Mouse (Mus musculus): Measurements from ENCODE around the gene Fbxw4.
"Not testable (repeated sequence)": the region's sequence is repeated elsewhere in the genome, so short reads cannot be mapped to it uniquely, and the experiment has no call there.

Gene Fbxw4

DNA sequence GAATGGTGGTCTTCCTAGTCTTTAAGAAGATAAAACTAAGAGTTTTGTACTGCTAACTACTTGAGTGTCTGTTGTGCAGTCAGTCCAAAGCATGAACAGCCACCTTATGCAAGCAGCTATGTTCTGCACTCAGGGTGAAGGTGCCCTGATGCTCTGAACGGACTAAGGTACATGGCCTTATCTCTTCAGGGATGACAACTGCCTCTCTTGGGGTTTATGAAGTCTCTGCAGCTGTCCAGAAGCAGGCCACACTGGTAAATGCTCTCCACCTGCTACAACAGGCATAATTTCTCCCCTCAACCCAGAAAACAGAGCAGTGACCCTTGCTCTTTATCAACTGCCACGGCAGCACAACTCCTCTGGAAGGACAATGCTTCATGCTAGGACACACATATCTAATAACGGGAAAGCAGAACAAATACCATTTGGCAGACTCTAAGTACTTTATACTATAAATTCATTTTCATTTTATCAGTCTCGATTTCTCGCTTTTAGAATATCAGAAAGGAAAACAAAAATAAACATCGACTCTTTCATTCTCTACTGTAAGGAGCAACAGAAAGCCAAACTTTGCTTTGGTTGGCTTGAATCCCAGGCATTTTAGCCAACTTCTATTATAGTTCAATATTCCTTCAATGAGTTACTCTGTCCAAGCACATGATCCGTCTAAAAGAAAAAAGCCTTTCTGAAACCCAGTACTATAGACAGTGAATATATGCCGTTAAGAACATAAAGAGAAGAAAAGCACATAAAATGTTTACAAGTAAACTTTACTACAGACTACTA, 3.1 kb downstream of the Fbxw4 start:
- no peak for DNase-seq (ENCODE audit: low spot score)

DNA sequence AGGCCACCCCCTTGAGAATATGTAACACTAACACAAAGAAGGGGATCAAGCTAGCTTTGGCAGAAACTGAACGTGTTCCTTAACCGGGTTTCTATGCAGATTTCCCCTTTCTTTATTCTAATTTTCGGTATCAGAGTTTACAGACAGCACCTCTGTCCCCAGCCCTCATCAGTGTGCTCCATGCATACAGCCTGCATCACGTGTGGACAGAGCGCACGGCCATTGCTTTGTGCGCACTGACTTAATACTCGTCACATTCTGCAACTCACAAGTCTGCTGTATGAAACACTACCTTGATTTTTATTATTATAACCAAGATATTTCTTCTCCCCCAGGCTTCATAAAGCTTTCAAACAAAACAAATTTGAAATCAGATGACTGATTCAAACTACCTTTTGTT, 4.2 kb downstream of the Fbxw4 start:
- no peak for DNase-seq (ENCODE audit: low spot score)

- no peak for DNase-seq (ENCODE audit: low spot score)
Measured at GRCm38 (mm10) chr19:45653986-45654385, 6.1 kb downstream of the Fbxw4 start.

GRCm38 (mm10) chr19:45652286-45652988, 7.7 kb downstream of the Fbxw4 start:
- DNase-seq (ENCODE audit: low spot score) = no peak

GRCm38 (mm10) chr19:45651524-45651923, 8.6 kb downstream of the Fbxw4 start:
- DNase-seq (ENCODE audit: low spot score) = no peak

- no peak for DNase-seq (ENCODE audit: low spot score)
Measured at GRCm38 (mm10) chr19:45649776-45650175, 10.3 kb downstream of the Fbxw4 start.

GRCm38 (mm10) chr19:45648469-45648868, 11.6 kb downstream of the Fbxw4 start:
- DNase-seq (ENCODE audit: low spot score) = not testable (repeated sequence)

DNA sequence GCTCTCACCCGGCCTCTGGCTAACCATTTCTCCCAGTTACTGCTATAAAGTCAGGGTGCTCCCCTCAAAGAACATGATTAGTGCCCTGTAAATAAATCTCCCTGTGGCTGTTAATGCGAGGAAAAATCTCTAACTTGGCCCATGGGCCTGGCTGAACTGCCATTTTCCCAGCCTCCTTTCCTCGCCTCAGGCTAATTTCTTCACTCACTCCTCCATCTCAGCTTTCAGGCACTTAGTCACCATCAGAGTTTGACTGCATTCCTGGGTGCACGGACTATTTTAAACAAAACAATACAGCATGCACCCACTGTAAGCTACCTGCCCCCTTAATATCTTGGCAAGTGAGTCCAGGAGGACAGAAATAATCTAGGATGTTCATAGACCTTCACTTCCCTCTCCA, 13.2 kb downstream of the Fbxw4 start:
- DNase-seq (ENCODE audit: low spot score) = no peak

GRCm38 (mm10) chr19:45640691-45641090, 19.4 kb downstream of the Fbxw4 start:
- no peak for DNase-seq (ENCODE audit: low spot score)

DNA sequence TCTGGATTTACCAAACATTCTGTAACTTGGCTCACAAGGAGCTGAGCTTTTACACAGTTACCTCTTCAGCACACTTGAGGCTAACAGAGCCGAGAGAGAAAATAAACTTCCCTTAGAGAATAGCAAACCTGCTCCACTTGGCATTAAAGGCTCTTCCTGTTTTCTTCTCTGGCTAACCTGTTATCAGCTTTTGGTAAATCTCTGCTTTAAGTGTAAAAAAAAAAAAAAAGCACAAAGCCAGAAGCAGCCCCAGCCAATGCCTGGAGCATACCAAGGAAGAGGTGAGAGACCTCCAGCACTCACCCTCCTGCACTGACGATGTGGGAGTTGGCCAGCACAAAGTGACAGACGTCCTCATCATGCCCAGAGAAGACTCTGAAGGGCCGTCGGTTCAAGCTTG, 24.2 kb downstream of the Fbxw4 start:
- no peak for DNase-seq (ENCODE audit: low spot score)

GRCm38 (mm10) chr19:45631584-45631983, 28.5 kb downstream of the Fbxw4 start:
- no peak for DNase-seq (ENCODE audit: low spot score)

- no peak for DNase-seq (ENCODE audit: low spot score)
Measured at GRCm38 (mm10) chr19:45630953-45631352, 29.2 kb downstream of the Fbxw4 start.

- DNase-seq (ENCODE audit: low spot score) = no peak
Measured at GRCm38 (mm10) chr19:45629219-45629618, 30.9 kb downstream of the Fbxw4 start.

DNA sequence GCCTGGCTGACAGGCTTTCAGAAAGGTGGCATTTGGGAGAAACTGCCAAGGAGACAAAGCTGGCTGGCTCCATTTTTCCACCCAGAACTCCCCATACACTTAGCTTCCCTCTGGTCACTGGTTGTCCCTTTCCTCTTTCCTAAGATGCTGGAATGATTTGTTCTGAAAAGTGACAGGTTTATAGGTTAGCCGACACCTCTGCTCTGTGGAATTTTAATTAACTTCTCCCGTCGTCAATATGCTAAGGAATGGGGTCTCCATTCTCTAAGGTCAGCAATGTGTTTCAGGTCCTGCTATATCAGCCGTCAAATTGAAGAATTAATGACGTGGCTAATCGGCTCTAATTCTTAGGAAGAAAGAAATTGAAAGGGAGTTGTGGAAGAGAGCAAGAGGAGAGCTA, 31.5 kb downstream of the Fbxw4 start:
- DNase-seq (ENCODE audit: low spot score) = no peak

- DNase-seq (ENCODE audit: low spot score) = no peak
Measured at GRCm38 (mm10) chr19:45627036-45627435, 33.1 kb downstream of the Fbxw4 start.

- no peak for DNase-seq (ENCODE audit: low spot score)
Measured at GRCm38 (mm10) chr19:45623710-45624109, 36.4 kb downstream of the Fbxw4 start.

DNA sequence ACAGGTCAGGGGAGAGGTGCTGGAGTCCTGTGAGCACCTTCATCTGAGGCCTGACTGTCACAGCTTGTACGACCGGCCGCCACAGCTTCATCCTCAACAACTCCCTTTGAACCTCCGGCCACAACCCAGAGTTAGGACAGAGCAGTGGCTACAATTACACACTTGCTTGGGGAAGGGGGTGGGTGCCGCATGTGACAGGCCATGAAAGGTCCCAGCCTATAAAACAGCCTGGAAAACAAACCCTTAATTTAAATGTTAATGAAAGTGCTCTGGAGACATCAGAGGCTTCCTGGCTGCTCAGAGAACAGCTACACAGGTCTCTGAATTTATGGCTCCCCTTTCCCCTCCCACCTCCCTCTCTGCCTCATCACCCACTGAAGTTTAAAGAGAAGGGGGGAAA, 38.0 kb downstream of the Fbxw4 start:
- DNase-seq (ENCODE audit: low spot score) = no peak

GRCm38 (mm10) chr19:45621061-45621460, 39.1 kb downstream of the Fbxw4 start:
- DNase-seq (ENCODE audit: low spot score) = no peak

- DNase-seq (ENCODE audit: low spot score) = no peak
Measured at GRCm38 (mm10) chr19:45619744-45620501, 40.2 kb downstream of the Fbxw4 start.

- DNase-seq (ENCODE audit: low spot score) = no peak
Measured at GRCm38 (mm10) chr19:45618184-45618583, 41.9 kb downstream of the Fbxw4 start.

DNA sequence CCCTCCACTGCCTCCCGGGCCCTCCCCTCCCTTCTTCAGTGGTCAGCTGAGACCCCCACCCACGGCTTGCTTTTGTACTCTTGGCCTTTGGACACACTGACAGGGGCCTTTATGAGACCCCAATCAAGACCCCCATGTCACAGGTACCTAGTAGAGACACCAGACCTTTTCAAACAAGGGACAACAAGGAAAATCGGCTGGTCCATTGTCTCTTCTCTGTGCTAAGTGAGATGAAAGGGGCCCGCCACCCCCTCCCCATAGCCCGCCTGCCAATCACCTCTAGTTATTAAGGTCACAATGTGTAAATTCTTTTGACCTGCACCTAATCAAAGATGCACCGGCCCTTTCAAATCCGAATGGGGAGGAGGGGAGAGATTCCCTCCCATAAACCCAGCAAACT, 43.4 kb downstream of the Fbxw4 start:
- DNase-seq (ENCODE audit: low spot score) = no peak

DNA sequence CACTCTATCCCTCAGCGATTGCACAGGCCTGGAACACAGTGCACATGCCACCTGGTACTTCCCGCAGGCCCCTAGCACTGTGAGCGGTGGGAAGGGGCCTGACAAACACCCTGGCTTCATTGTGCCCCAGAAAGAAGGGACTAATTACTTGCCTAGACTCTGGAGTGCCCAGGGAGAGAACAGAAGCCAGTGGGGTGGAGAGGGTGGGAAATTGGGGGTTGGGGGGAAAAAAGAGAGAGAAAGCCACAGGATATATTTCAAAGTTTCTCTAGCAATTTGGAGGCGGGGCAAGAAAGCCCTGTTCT, 43.9 kb downstream of the Fbxw4 start:
- DNase-seq (ENCODE audit: low spot score) = no peak

All from ovary, postnatal 36 days (tissue).